Comparison of ENCODE assay signal across 8 mouse cellular contexts in genomic region chr6:86668580-86669239, GRCm38 (mm10). TPM values are rescaled to one million over a fixed set of nuclear protein-coding genes. Genes with fewer than 3 reads are reported as not detected.
A peak's percentile ranks its signal among the peaks of the same experiment; 100 is the strongest.
DNase-seq lines count a peak whose midpoint lies in the region; ATAC-seq and TF ChIP-seq lines count a peak whose summit lies in the region.

Mxd1 (minus strand) TSS chr6:86669161.

- H3K4me2 ChIP-seq in heart, embryonic 11.5 days: peak within 1 kb of the TSS; percentile 90
- H3K4me2 ChIP-seq in hindbrain, embryonic 14.5 days (replicated peaks): peak within 1 kb of the TSS; percentile 82
- H3K4me2 ChIP-seq in liver, embryonic 11.5 days: peak within 1 kb of the TSS; percentile 90

- no peaks in the 10 kb centered on the region for H3K9me3 ChIP-seq in heart, embryonic 11.5 days (replicated peaks; ENCODE audit: control insufficient read depth, low read length)
- H3K9me3 ChIP-seq in hindbrain, embryonic 14.5 days (ENCODE audit: control insufficient read depth, low read length): no peaks in the 10 kb centered on the region
- no peaks in the 10 kb centered on the region for H3K9me3 ChIP-seq in liver, embryonic 11.5 days (ENCODE audit: control insufficient read depth, low read length)

- DNase-seq in heart, postnatal 14 days: no peak
- peak; percentile 10 for DNase-seq in urinary bladder, postnatal 25 days (ENCODE audit: low spot score)
- no peak for DNase-seq in urinary bladder, postnatal 36 days (ENCODE audit: low spot score in 2 of 2)
- no peak for DNase-seq in hindbrain, embryonic 14.5 days (ENCODE audit: low spot score)
- no peak for DNase-seq in liver, embryonic 11.5 days (ENCODE audit: low spot score)
- no peak for DNase-seq in thymus, postnatal 25 days

- peak within 1 kb of the TSS; percentile 61 for H3K4me3 ChIP-seq in heart, embryonic 11.5 days (ENCODE audit: low read depth, low read length)
- peak within 1 kb of the TSS; percentile 97 for H3K4me3 ChIP-seq in hindbrain, embryonic 14.5 days (replicated peaks; ENCODE audit: low read length)
- peak within 1 kb of the TSS; percentile 84 for H3K4me3 ChIP-seq in liver, embryonic 11.5 days (ENCODE audit: low read depth, low read length)
- peak within 1 kb of the TSS; percentile 77 for H3K4me3 ChIP-seq in small intestine, adult 2 months (ENCODE audit: low read depth, low read length)

- TF ChIP-seq CTCF in small intestine, adult 2 months (IDR thresholded peaks at IDR 0.05; ENCODE audit: extremely low read depth, insufficient read length, insufficient replicate concordance, low read depth, low read length): no peak

- 0 out of 2 replicates have a peak, but pooled peaks have one; percentile 0 for ATAC-seq in heart, embryonic 11.5 days (replicated peaks; ENCODE audit: insufficient number of reproducible peaks, low FRiP score, low TSS enrichment)
- ATAC-seq in hindbrain, embryonic 14.5 days (ENCODE audit: low FRiP score): no peak
- ATAC-seq in liver, embryonic 11.5 days (replicated peaks; ENCODE audit: low FRiP score): peak; percentile 1; the same call in 1 of the 2 replicates

- intact Hi-C loops in heart, postnatal 14 days (cut with DNase I): loop anchor here (5.0 kb wide), 3 partner anchors 71 to 231 kb away; partner anchors contain the start of gene C87436

- H3K27me3 ChIP-seq in heart, embryonic 11.5 days (ENCODE audit: control insufficient read depth, insufficient read depth, low read length): no peaks in the 10 kb centered on the region
- H3K27me3 ChIP-seq in hindbrain, embryonic 14.5 days (ENCODE audit: control insufficient read depth, insufficient read depth, low read length): no peaks in the 10 kb centered on the region
- no peaks in the 10 kb centered on the region for H3K27me3 ChIP-seq in liver, embryonic 11.5 days (replicated peaks; ENCODE audit: control insufficient read depth, insufficient read depth, low read length)
- H3K27me3 ChIP-seq in small intestine, adult 2 months (ENCODE audit: control insufficient read depth, insufficient read depth, low read length): no peaks in the 10 kb centered on the region

- 0 out of 2 replicates have a peak, but pooled peaks cover 2% of the 10 kb centered on the region for H3K36me3 ChIP-seq in heart, embryonic 11.5 days (ENCODE audit: control insufficient read depth, insufficient read depth, low read length)
- peaks cover 36% of the 10 kb centered on the region for H3K36me3 ChIP-seq in hindbrain, embryonic 14.5 days (replicated peaks; ENCODE audit: control insufficient read depth, insufficient read depth)
- peaks cover 10% of the 10 kb centered on the region; the same call in 1 of the 2 replicates for H3K36me3 ChIP-seq in liver, embryonic 11.5 days (ENCODE audit: control insufficient read depth, insufficient read depth, low read length)
- H3K36me3 ChIP-seq in small intestine, adult 2 months (ENCODE audit: control insufficient read depth, insufficient read depth, low read length): peaks cover 50% of the 10 kb centered on the region

- TF ChIP-seq POLR2A in small intestine, adult 2 months (IDR thresholded peaks at IDR 0.05; ENCODE audit: low read depth, low read length): peak; percentile 97

- H3K27ac ChIP-seq in heart, embryonic 11.5 days (ENCODE audit: low read depth, low read length): peak within 1 kb of the TSS; percentile 54; the same call in 1 of the 2 replicates
- peak within 1 kb of the TSS; percentile 73 for H3K27ac ChIP-seq in hindbrain, embryonic 14.5 days
- no peak within 1 kb of the TSS for H3K27ac ChIP-seq in liver, embryonic 11.5 days (ENCODE audit: low read depth, low read length)
- H3K27ac ChIP-seq in small intestine, adult 2 months (ENCODE audit: insufficient read depth, low read depth, low read length): peak within 1 kb of the TSS; percentile 84

- peak within 1 kb of the TSS; percentile 68 for H3K9ac ChIP-seq in heart, embryonic 11.5 days (ENCODE audit: low read depth, low read length)
- H3K9ac ChIP-seq in hindbrain, embryonic 14.5 days: peak within 1 kb of the TSS; percentile 80
- H3K9ac ChIP-seq in liver, embryonic 11.5 days (ENCODE audit: low read depth, low read length): peak within 1 kb of the TSS; percentile 84

- peaks cover 8% of the 10 kb centered on the region for H3K4me1 ChIP-seq in heart, embryonic 11.5 days (ENCODE audit: control insufficient read depth, insufficient read depth, low read length)
- peaks cover 23% of the 10 kb centered on the region for H3K4me1 ChIP-seq in hindbrain, embryonic 14.5 days (replicated peaks; ENCODE audit: control insufficient read depth, insufficient read depth, low read length)
- H3K4me1 ChIP-seq in liver, embryonic 11.5 days (replicated peaks; ENCODE audit: control insufficient read depth, insufficient read depth, low read length): peaks cover 11% of the 10 kb centered on the region
- H3K4me1 ChIP-seq in small intestine, adult 2 months (ENCODE audit: control insufficient read depth, insufficient read depth, insufficient read length, low read length): peaks cover 7% of the 10 kb centered on the region; the same call in 1 of the 2 replicates

- WGBS in heart, embryonic 11.5 days (ENCODE audit: insufficient replicate concordance): 1% methylated on average over 47 of the region's 76 CpGs
- WGBS in hindbrain, embryonic 14.5 days: under 1% methylated on average over 51 of the region's 76 CpGs
- under 1% methylated on average over 67 of the region's 76 CpGs for WGBS in liver, embryonic 11.5 days
- under 1% methylated on average over 76 of the region's 76 CpGs for WGBS in small intestine, adult 2 months

RNA-seq across cellular contexts. Expression of gene Mxd1, which starts in this region (rescaled TPM):
- polyA plus RNA-seq in heart, embryonic 11.5 days (2014; fragmentation: Nextera tagmentation; extraction: Ambion mirVana): 9.5 and 12.6 TPM in 2 replicates
- total RNA-seq in heart, postnatal 14 days (2021): 1 to 10 TPM; 7.8 to 8.0 TPM
- polyA plus RNA-seq in hindbrain, embryonic 14.5 days (2014; fragmentation: Nextera tagmentation; extraction: Ambion mirVana): 16.6 and 19.6 TPM in 2 replicates
- polyA plus RNA-seq in liver, embryonic 11.5 days (2014; fragmentation: Nextera tagmentation; extraction: Ambion mirVana): 11.5 and 13.4 TPM in 2 replicates
- polyA plus RNA-seq in small intestine, adult 2 months (2012; rRNA removed): 87.2 and 413 TPM in 2 replicates
